Mouse (Mus musculus): ENCODE measurements around the gene Olfr548-ps1. TPM values are rescaled to one million over a fixed set of nuclear protein-coding genes. Genes with fewer than 3 reads are reported as not detected.

The Olfr548-ps1 gene
- polyA plus RNA-seq, 1 experiment from 2014 or later, result not detected

Other genes with a start within 250 kb of the Olfr548-ps1 start
- 38.0 and 65.1 TPM in 2 replicates for gene Rrm1, start 99.2 kb upstream of the Olfr548-ps1 start, polyA plus RNA-seq (2015; fragmentation: Nextera tagmentation; extraction: Ambion mirVana)
- gene Olfr543, start 59.2 kb upstream of the Olfr548-ps1 start, polyA plus RNA-seq (2015; fragmentation: Nextera tagmentation; extraction: Ambion mirVana), result 0.36 and 0.56 TPM in 2 replicates
- 0.14 and 0.18 TPM in 2 replicates for gene Olfr544, start 52.6 kb upstream of the Olfr548-ps1 start, polyA plus RNA-seq (2015; fragmentation: Nextera tagmentation; extraction: Ambion mirVana)
- gene Olfr545, start 41.3 kb upstream of the Olfr548-ps1 start, polyA plus RNA-seq (2015; fragmentation: Nextera tagmentation; extraction: Ambion mirVana), result 0.33 and 0.41 TPM in 2 replicates
- gene Olfr547, start 6.1 kb upstream of the Olfr548-ps1 start, polyA plus RNA-seq (2015; fragmentation: Nextera tagmentation; extraction: Ambion mirVana), result not detected in 2 replicates
- not detected in 2 replicates for gene Olfr549, start 9.0 kb downstream of the Olfr548-ps1 start, polyA plus RNA-seq (2015; fragmentation: Nextera tagmentation; extraction: Ambion mirVana)
- 0.52 TPM in 1 of 2 replicates, not detected in the other for gene Trim21, start 24.6 kb downstream of the Olfr548-ps1 start, polyA plus RNA-seq (2015; fragmentation: Nextera tagmentation; extraction: Ambion mirVana)
- not detected in 2 replicates for gene Olfr550, start 30.5 kb downstream of the Olfr548-ps1 start, polyA plus RNA-seq (2015; fragmentation: Nextera tagmentation; extraction: Ambion mirVana)
- gene Olfr551, start 51.0 kb downstream of the Olfr548-ps1 start, polyA plus RNA-seq (2015; fragmentation: Nextera tagmentation; extraction: Ambion mirVana), result not detected in 2 replicates
- gene Olfr552, start 56.9 kb downstream of the Olfr548-ps1 start, polyA plus RNA-seq (2015; fragmentation: Nextera tagmentation; extraction: Ambion mirVana), result not detected in 2 replicates
- not detected in 2 replicates for gene Olfr553, start 77.3 kb downstream of the Olfr548-ps1 start, polyA plus RNA-seq (2015; fragmentation: Nextera tagmentation; extraction: Ambion mirVana)
- not detected in 2 replicates for gene Olfr554, start 97.5 kb downstream of the Olfr548-ps1 start, polyA plus RNA-seq (2015; fragmentation: Nextera tagmentation; extraction: Ambion mirVana)
- not detected in 2 replicates for gene Olfr555, start 117.9 kb downstream of the Olfr548-ps1 start, polyA plus RNA-seq (2015; fragmentation: Nextera tagmentation; extraction: Ambion mirVana)
- not detected in 2 replicates for gene Olfr556, start 124.0 kb downstream of the Olfr548-ps1 start, polyA plus RNA-seq (2015; fragmentation: Nextera tagmentation; extraction: Ambion mirVana)
- gene Trim68, start 146.4 kb downstream of the Olfr548-ps1 start, polyA plus RNA-seq (2015; fragmentation: Nextera tagmentation; extraction: Ambion mirVana), result 7.0 and 10.4 TPM in 2 replicates
- gene Olfr557, start 155.0 kb downstream of the Olfr548-ps1 start, polyA plus RNA-seq (2015; fragmentation: Nextera tagmentation; extraction: Ambion mirVana), result not detected in 2 replicates
- gene Olfr558, start 161.3 kb downstream of the Olfr548-ps1 start, polyA plus RNA-seq (2015; fragmentation: Nextera tagmentation; extraction: Ambion mirVana), result 0.22 and 0.54 TPM in 2 replicates
- not detected in 2 replicates for gene Olfr33, start 178.2 kb downstream of the Olfr548-ps1 start, polyA plus RNA-seq (2015; fragmentation: Nextera tagmentation; extraction: Ambion mirVana)
- not detected in 2 replicates for gene Olfr559, start 186.6 kb downstream of the Olfr548-ps1 start, polyA plus RNA-seq (2015; fragmentation: Nextera tagmentation; extraction: Ambion mirVana)
- not detected in 2 replicates for gene Olfr560, start 218.5 kb downstream of the Olfr548-ps1 start, polyA plus RNA-seq (2015; fragmentation: Nextera tagmentation; extraction: Ambion mirVana)
- 0.06 TPM in 1 of 2 replicates, not detected in the other for gene Olfr78, start 218.6 kb downstream of the Olfr548-ps1 start, polyA plus RNA-seq (2015; fragmentation: Nextera tagmentation; extraction: Ambion mirVana)
- gene Olfr561, start 230.3 kb downstream of the Olfr548-ps1 start, polyA plus RNA-seq (2015; fragmentation: Nextera tagmentation; extraction: Ambion mirVana), result not detected in 2 replicates